Mouse (Mus musculus) small intestine, adult 2 months (tissue): ENCODE data around the gene Agxt2.

Source experiments
- CTCF ChIP-seq: fragments of 200-500 bp; IDR thresholded peaks from 2 replicates; pipeline ENCODE4 v1.5.1; 2012; ENCODE audit warnings: low read depth, mild to moderate bottlenecking, control low read depth, inconsistent platforms, low read length, moderate library complexity, mixed read lengths; ENCODE audit not compliant: insufficient replicate concordance, insufficient read length; ENCODE audit errors: extremely low read depth
- POLR2A ChIP-seq: fragments of 200-500 bp; IDR thresholded peaks from 2 replicates; pipeline ENCODE4 v1.6.1; 2012; ENCODE audit warnings: low read depth, mild to moderate bottlenecking, control low read depth, inconsistent platforms, low read length, moderate library complexity

DNA sequence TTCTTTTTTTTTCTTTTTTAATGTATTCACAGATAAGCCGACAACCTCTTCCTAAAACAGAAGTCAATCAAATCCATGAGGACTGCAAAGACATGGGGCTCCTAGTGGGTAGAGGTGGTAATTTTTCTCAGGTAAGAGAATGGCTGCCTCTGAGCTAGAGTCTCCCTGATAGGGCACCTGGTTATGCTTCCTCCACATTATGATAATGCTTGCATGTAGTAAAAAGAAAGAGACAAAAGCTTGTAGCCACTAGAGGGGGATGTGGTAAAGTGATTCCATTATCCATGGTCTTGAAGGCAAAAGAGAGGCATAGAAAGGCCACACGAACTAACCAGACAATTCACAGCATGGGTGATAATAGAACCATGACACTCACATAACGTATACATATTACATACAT, 42.1 kb downstream of the Agxt2 start:
- no peak for TF ChIP-seq CTCF
- TF ChIP-seq POLR2A, result no peak
